Mouse (Mus musculus) brown adipose tissue, adult 24 weeks (tissue): ENCODE data around the gene Frs2. TPM values are rescaled to one million over a fixed set of nuclear protein-coding genes. Genes with fewer than 3 reads are reported as not detected.
A peak's percentile ranks its signal among the peaks of the same experiment; 100 is the strongest.
"Not testable (repeated sequence)": the region's sequence is repeated elsewhere in the genome, so short reads cannot be mapped to it uniquely, and the experiment has no call there.

Experiments used
- H3K27ac ChIP-seq: fragments of 200-500 bp; replicated peaks from 2 replicates; pipeline ENCODE4 v1.5.1; 2012; ENCODE audit warnings: low read depth, mild to moderate bottlenecking, low read length
- H3K4me1 ChIP-seq: fragments of 200-500 bp; 2 replicates; pipeline ENCODE4 v1.6.1; 2012; ENCODE audit warnings: low read length, mixed read lengths; ENCODE audit not compliant: control insufficient read depth, insufficient read depth, insufficient read length
- H3K4me3 ChIP-seq: fragments of 200-500 bp; 2 replicates; pipeline ENCODE4 v1.5.1; 2012; ENCODE audit warnings: low read depth, mild to moderate bottlenecking, low read length, moderate library complexity; ENCODE audit not compliant: insufficient read depth
- polyA plus RNA-seq: library from polyadenylated mRNA; stranded (reverse); fragments of >200 nt; gene quantifications from 2 replicates; pipeline ENCODE4 v1.2.4, GENCODE M21; 2012; ENCODE audit not compliant: missing spikeins, insufficient read depth, insufficient read length

Frs2 gene
- polyA plus RNA-seq, 1 experiment, result 10.5 TPM

- H3K4me3 ChIP-seq, result no peak overlapping the region
- H3K4me1 ChIP-seq, result no peaks in the 10 kb centered on the region; the same call in 1 of the 2 replicates
- no peak overlapping the region for H3K27ac ChIP-seq
Observed at GRCm38 (mm10) chr10:117151676-117152075, 3.3 kb upstream of the Frs2 start.

- Histone ChIP-seq H3K4me3 (no peak overlapping the region), H3K27ac (no peak overlapping the region), H3K4me1 (peaks cover 4% of the 10 kb centered on the region)
Observed at GRCm38 (mm10) chr10:117151241-117151640, 2.9 kb upstream of the Frs2 start.

- Histone ChIP-seq H3K27ac (no peak overlapping the region), H3K4me3 (no peak overlapping the region), H3K4me1 (peaks cover 5% of the 10 kb centered on the region)
Observed at GRCm38 (mm10) chr10:117150764-117151163, 2.4 kb upstream of the Frs2 start.

GRCm38 (mm10) chr10:117149942-117150617 lies 1.7 kb upstream of the Frs2 start:
- H3K4me1 ChIP-seq, result peaks cover 12% of the 10 kb centered on the region
- H3K4me3 ChIP-seq, result peak overlapping the region; percentile 59
- H3K27ac ChIP-seq, result no peak overlapping the region

GRCm38 (mm10) chr10:117149241-117149640 lies 907 bp upstream of the Frs2 start:
- Histone ChIP-seq H3K4me3 (peak overlapping the region; percentile 93), H3K4me1 (peaks cover 13% of the 10 kb centered on the region), H3K27ac (no peak overlapping the region)

GRCm38 (mm10) chr10:117147463-117148360 lies 622 bp downstream of the Frs2 start:
- H3K27ac ChIP-seq, result peak overlapping the region; percentile 79

GRCm38 (mm10) chr10:117146421-117146820 lies 1.9 kb downstream of the Frs2 start:
- peak overlapping the region; percentile 23; the same call in 1 of the 2 replicates for H3K4me3 ChIP-seq
- H3K4me1 ChIP-seq, result peaks cover 25% of the 10 kb centered on the region
- no peak overlapping the region for H3K27ac ChIP-seq

More at GRCm38 (mm10) chr10:117147463-117148360, 622 bp downstream of the Frs2 start:
- H3K4me3 ChIP-seq, result peak overlapping the region; percentile 99
- H3K4me1 ChIP-seq, result peaks cover 20% of the 10 kb centered on the region

GRCm38 (mm10) chr10:117145546-117146265 lies 2.6 kb downstream of the Frs2 start:
- H3K4me1 ChIP-seq, result peaks cover 28% of the 10 kb centered on the region
- no peak overlapping the region for H3K4me3 ChIP-seq
- no peak overlapping the region for H3K27ac ChIP-seq

- H3K4me3 ChIP-seq, result no peak overlapping the region
Observed at GRCm38 (mm10) chr10:117144628-117145027, 3.7 kb downstream of the Frs2 start.

GRCm38 (mm10) chr10:117144071-117144470 lies 4.3 kb downstream of the Frs2 start:
- no peak overlapping the region for H3K4me3 ChIP-seq
- H3K27ac ChIP-seq, result peak overlapping the region; percentile 62; the same call in 1 of the 2 replicates
- peaks cover 28% of the 10 kb centered on the region for H3K4me1 ChIP-seq

More at GRCm38 (mm10) chr10:117144628-117145027, 3.7 kb downstream of the Frs2 start:
- Histone ChIP-seq H3K4me1 (peaks cover 28% of the 10 kb centered on the region), H3K27ac (no peak overlapping the region)

GRCm38 (mm10) chr10:117143311-117143710 lies 5.0 kb downstream of the Frs2 start:
- peaks cover 28% of the 10 kb centered on the region for H3K4me1 ChIP-seq
- H3K4me3 ChIP-seq, result no peak overlapping the region
- H3K27ac ChIP-seq, result no peak overlapping the region

- Histone ChIP-seq H3K27ac (0 out of 2 replicates have a peak overlapping the region, but pooled peaks have one; percentile 21), H3K4me3 (no peak overlapping the region)
Observed at GRCm38 (mm10) chr10:117141939-117142552, 6.3 kb downstream of the Frs2 start.

GRCm38 (mm10) chr10:117131506-117131905 lies 16.8 kb downstream of the Frs2 start:
- not testable (repeated sequence) for H3K4me1 ChIP-seq, H3K4me3 ChIP-seq, H3K27ac ChIP-seq

More at GRCm38 (mm10) chr10:117141939-117142552, 6.3 kb downstream of the Frs2 start:
- H3K4me1 ChIP-seq, result peaks cover 28% of the 10 kb centered on the region

- H3K4me3 ChIP-seq, result no peak overlapping the region
- H3K4me1 ChIP-seq, result peaks cover 10% of the 10 kb centered on the region
- no peak overlapping the region; the same call in 1 of the 2 replicates for H3K27ac ChIP-seq
Observed at GRCm38 (mm10) chr10:117130037-117130436, 18.3 kb downstream of the Frs2 start.
